Mouse (Mus musculus): ENCODE measurements around the gene Coa3. TPM values are rescaled to one million over a fixed set of nuclear protein-coding genes. Genes with fewer than 3 reads are reported as not detected.
A peak's percentile ranks its signal among the peaks of the same experiment; 100 is the strongest.
"Not testable (repeated sequence)": the region's sequence is repeated elsewhere in the genome, so short reads cannot be mapped to it uniquely, and the experiment has no call there.

Gene Coa3
- total RNA-seq (2021) (100 to 1,000 TPM in 1 of 2 experiments, 10 to 100 TPM in 1; 88.4 to 101 TPM), polyA plus RNA-seq (2012; rRNA removed) (153 and 302 TPM in 2 replicates)
- long read RNA-seq, transcript Coa3-201 (2 exons, 886 nt), result major isoform, 146 of 149 reads
- long read RNA-seq, partial matches to known transcripts, result 0 of 149 reads
- long read RNA-seq, other reads (novel, unspliced or antisense), result 2 of 149 reads

DNA sequence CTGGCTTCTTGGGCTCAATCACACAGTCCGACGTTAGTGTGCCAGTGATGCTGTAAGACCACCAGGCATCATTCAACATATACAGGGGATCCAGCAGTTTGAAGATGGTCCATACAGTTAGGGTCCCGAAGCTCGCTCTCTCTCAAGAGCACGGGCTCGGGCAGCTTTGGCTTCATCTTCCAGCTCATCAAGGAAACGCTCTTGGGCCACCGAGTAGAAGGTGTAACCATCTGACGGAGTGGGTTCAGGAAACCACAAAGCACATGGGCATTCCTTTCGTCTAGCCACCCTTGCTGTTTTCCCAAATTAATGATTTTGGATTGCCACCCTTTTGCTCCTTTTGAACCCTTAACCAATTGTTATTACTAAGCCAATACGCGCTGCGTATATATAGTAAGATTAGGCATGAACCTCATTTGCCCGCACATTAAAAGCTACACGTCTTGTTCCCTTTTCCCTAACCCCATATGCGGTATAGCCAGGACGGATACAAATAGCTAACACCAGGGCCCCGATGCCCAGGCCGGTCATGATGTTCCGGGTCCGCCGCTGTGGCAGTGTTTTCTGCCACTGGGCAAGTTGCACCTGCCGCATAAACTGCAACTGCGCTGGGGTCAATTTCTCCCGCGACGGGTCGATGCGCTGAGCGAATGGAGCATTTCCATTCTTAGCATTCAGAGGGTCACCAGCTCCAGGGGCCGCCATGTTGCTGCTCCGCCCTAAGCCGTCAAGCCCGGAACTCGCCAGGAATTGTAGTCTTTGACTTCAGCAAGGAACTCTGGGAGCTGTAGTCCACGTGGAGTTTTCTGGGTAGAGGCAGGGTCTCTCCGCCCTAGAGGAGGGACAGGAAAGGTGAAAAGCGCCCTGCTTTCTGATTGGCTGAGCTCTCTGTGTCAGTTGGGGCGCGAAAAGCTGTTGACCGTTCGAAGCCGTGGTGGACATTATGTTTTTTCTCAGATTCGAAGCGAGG is at the start of gene Coa3, which contains the start of gene Cntd1:
Gene Coa3 (minus strand): TSS at position 892 of the 970 bp plus-strand sequence.
Gene Cntd1 (plus strand): TSS at position 790 of the 970 bp plus-strand sequence.
- 8% methylated on average over 45 of the region's 45 CpGs for WGBS
- TF ChIP-seq EP300 (IDR thresholded peaks at IDR 0.05; ENCODE audit: insufficient read depth, low read depth, low read length) (no peak), POLR2A (IDR thresholded peaks at IDR 0.05; ENCODE audit: insufficient read depth, low read depth, low read length) (peak; percentile 90), CTCF (IDR thresholded peaks at IDR 0.05) (peak; percentile 39)
- peak within 1 kb of the TSS; percentile 93 for H3K4me3 ChIP-seq
- peak within 1 kb of the TSS; percentile 71 for H3K9ac ChIP-seq (ENCODE audit: low read depth, low read length)
- H3K27ac ChIP-seq, result peak within 1 kb of the TSS; percentile 87
- no peaks in the 10 kb centered on the region for H3K27me3 ChIP-seq (ENCODE audit: control insufficient read depth, insufficient read depth, low read length)
- no peaks in the 10 kb centered on the region; the same call in 1 of the 2 replicates for H3K36me3 ChIP-seq (ENCODE audit: control insufficient read depth, insufficient read depth, low read length)
- no peaks in the 10 kb centered on the region for H3K79me2 ChIP-seq (replicated peaks; ENCODE audit: control insufficient read depth, insufficient read depth, low read length)
- intact Hi-C loops (cut with DNase I), result loop anchor here (2.0 kb wide), 1 partner anchor 26 kb away; the partner anchor contains the start of gene Vps25
- DNase-seq, result peak; percentile 83 to 89
- H3K4me1 ChIP-seq (ENCODE audit: control insufficient read depth, insufficient read depth, low read length), result peaks cover 7% of the 10 kb centered on the region

DNA sequence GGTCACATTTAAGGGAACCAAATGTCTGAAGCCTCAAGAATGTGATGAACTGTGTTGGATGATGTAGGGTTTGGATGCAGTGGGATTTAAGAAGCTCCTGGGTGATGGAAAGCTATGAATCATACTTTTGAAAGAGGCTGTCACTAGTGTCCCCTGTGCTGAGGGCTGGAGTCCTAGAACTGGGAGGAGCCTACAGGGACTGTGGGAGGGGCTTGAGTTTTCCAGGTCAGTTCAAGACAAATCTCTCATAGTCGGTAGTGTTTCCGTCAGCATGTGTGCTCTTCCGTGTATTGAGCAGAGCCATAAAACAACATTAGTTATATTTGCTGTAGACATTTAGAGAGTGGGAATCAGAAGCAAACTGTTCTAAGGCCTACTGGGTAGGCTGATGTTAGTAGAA is 48.4 kb upstream of the Coa3 start:
- Histone ChIP-seq H3K36me3 (ENCODE audit: control insufficient read depth, insufficient read depth, low read length) (no peaks in the 10 kb centered on the region), H3K27me3 (ENCODE audit: control insufficient read depth, insufficient read depth, low read length) (no peaks in the 10 kb centered on the region), H3K9ac (ENCODE audit: low read depth, low read length) (no peak overlapping the region), H3K4me1 (ENCODE audit: control insufficient read depth, insufficient read depth, low read length) (peaks cover 4% of the 10 kb centered on the region), H3K79me2 (replicated peaks; ENCODE audit: control insufficient read depth, insufficient read depth, low read length) (no peaks in the 10 kb centered on the region), H3K27ac (no peak overlapping the region), H3K4me3 (no peak overlapping the region)
- 61% methylated on average over 3 of the region's 3 CpGs for WGBS
- TF ChIP-seq POLR2A (IDR thresholded peaks at IDR 0.05; ENCODE audit: insufficient read depth, low read depth, low read length) (no peak), CTCF (IDR thresholded peaks at IDR 0.05) (no peak), EP300 (IDR thresholded peaks at IDR 0.05; ENCODE audit: insufficient read depth, low read depth, low read length) (no peak)
- no peak for DNase-seq
- intact Hi-C loops (cut with DNase I), result loop anchor here (10.0 kb wide), 1 partner anchor 227 kb away; the partner anchor contains the start of genes Brca1 and Nbr1

DNA sequence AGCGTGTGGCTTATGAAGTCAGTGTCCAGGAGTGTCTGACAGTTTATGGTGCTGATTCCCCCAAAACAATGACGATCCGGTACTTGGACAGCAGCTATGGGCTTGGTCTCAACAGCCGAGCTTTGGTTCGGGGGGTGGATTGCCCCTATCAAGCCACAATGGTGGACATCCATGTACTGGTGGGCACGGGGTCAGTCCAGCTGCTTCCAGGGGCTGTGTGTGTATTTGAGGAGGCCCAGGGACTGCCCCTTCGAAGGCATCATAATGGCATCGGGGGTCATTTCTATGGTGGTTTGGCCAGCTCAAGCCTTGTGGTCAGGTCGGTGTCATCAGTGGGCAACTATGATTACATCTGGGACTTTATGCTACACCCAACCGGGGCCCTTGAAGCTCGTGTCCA is 47.2 kb upstream of the Coa3 start:
- no peaks in the 10 kb centered on the region for H3K27me3 ChIP-seq (ENCODE audit: control insufficient read depth, insufficient read depth, low read length)
- H3K9ac ChIP-seq (ENCODE audit: low read depth, low read length), result no peak overlapping the region
- WGBS, result 89% methylated on average over 11 of the region's 11 CpGs
- no peaks in the 10 kb centered on the region for H3K36me3 ChIP-seq (ENCODE audit: control insufficient read depth, insufficient read depth, low read length)
- no peak for DNase-seq
- H3K4me1 ChIP-seq (ENCODE audit: control insufficient read depth, insufficient read depth, low read length), result peaks cover 4% of the 10 kb centered on the region
- no peak for TF ChIP-seq CTCF (IDR thresholded peaks at IDR 0.05)
- no peak for TF ChIP-seq EP300 (IDR thresholded peaks at IDR 0.05; ENCODE audit: insufficient read depth, low read depth, low read length)
- no peak for TF ChIP-seq POLR2A (IDR thresholded peaks at IDR 0.05; ENCODE audit: insufficient read depth, low read depth, low read length)
- H3K4me3 ChIP-seq, result no peak overlapping the region
- intact Hi-C loops (cut with DNase I), result loop anchor here (10.0 kb wide), 1 partner anchor 229 kb away; the partner anchor contains the start of genes Brca1 and Nbr1
- H3K79me2 ChIP-seq (replicated peaks; ENCODE audit: control insufficient read depth, insufficient read depth, low read length), result no peaks in the 10 kb centered on the region
- no peak overlapping the region for H3K27ac ChIP-seq

DNA sequence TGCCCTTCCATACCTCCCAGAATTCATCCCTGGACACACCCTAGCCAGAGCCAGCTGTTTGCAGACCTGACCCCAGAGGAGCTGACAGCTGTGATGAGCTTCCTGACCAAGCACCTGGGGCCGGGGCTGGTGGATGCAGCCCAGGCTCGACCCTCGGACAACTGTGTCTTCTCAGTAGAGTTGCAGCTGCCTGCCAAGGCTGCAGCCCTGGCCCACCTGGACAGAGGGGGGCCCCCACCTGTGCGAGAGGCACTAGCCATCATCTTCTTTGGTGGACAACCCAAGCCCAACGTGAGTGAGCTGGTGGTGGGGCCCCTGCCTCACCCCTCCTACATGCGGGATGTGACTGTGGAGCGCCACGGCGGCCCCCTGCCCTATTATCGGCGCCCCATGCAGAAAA is 46.3 kb upstream of the Coa3 start:
- H3K9ac ChIP-seq (ENCODE audit: low read depth, low read length); H3K36me3 ChIP-seq (ENCODE audit: control insufficient read depth, insufficient read depth, low read length); H3K79me2 ChIP-seq (replicated peaks; ENCODE audit: control insufficient read depth, insufficient read depth, low read length); H3K4me3 ChIP-seq; H3K4me1 ChIP-seq (ENCODE audit: control insufficient read depth, insufficient read depth, low read length); H3K27ac ChIP-seq; DNase-seq; H3K27me3 ChIP-seq (ENCODE audit: control insufficient read depth, insufficient read depth, low read length): not testable (repeated sequence)
- WGBS, result 92% methylated on average over 11 of the region's 11 CpGs
- intact Hi-C loops (cut with DNase I), result loop anchor here (10.0 kb wide), 1 partner anchor 230 kb away; the partner anchor contains the start of genes Brca1 and Nbr1

DNA sequence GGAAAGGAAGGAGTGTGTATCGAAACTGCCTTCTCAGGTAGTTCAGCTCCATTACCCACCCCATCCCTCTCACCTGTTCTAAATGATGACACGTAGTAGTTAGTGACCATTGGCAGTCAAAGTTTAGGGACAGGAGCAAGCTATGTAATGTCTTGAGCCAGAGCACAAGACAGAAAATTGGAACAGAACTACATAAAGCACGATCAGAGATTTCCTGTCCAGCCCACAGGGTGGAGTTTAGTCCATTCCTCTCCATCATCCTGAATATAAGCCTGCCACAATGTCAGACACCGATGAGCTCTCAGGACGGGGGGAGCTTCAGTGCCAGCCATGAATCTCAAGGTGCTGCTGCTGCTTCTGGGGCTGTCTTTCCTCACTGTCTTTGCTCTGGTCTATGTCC is 45.8 kb upstream of the Coa3 start, which contains the start of gene Aoc2:
Gene Aoc2 (plus strand): TSS at position 301 of the 400 bp plus-strand sequence.
- H3K27ac ChIP-seq, result no peak within 1 kb of the TSS
- peaks cover 4% of the 10 kb centered on the region for H3K4me1 ChIP-seq (ENCODE audit: control insufficient read depth, insufficient read depth, low read length)
- H3K4me3 ChIP-seq, result no peak within 1 kb of the TSS
- H3K79me2 ChIP-seq (replicated peaks; ENCODE audit: control insufficient read depth, insufficient read depth, low read length), result no peaks in the 10 kb centered on the region
- DNase-seq, result no peak
- intact Hi-C loops (cut with DNase I), result loop anchor here (10.0 kb wide), 1 partner anchor 230 kb away; the partner anchor contains the start of genes Brca1 and Nbr1
- no peak within 1 kb of the TSS for H3K9ac ChIP-seq (ENCODE audit: low read depth, low read length)
- WGBS, result 70% methylated on average over 5 of the region's 5 CpGs
- no peak for TF ChIP-seq CTCF (IDR thresholded peaks at IDR 0.05)
- no peak for TF ChIP-seq EP300 (IDR thresholded peaks at IDR 0.05; ENCODE audit: insufficient read depth, low read depth, low read length)
- TF ChIP-seq POLR2A (IDR thresholded peaks at IDR 0.05; ENCODE audit: insufficient read depth, low read depth, low read length), result no peak
- H3K27me3 ChIP-seq (ENCODE audit: control insufficient read depth, insufficient read depth, low read length), result no peaks in the 10 kb centered on the region
- no peaks in the 10 kb centered on the region for H3K36me3 ChIP-seq (ENCODE audit: control insufficient read depth, insufficient read depth, low read length)

Data from heart, adult 2 months (tissue).